Mouse (Mus musculus) thymus, adult 2 months (tissue): ENCODE results near the gene Cadm4. TPM values are rescaled to one million over a fixed set of nuclear protein-coding genes. Genes with fewer than 3 reads are reported as not detected.
A peak's percentile ranks its signal among the peaks of the same experiment; 100 is the strongest.

ENCODE experiments used
- DNase-seq: peaks from one replicate; pipeline ENCODE4 v3.0.0; 2021
- H3K27ac ChIP-seq: fragments of 200-500 bp; 2 replicates; pipeline ENCODE4 v1.5.1; 2012; ENCODE audit warnings: low read length, control low read depth; ENCODE audit not compliant: control insufficient read depth, insufficient read depth
- H3K27me3 ChIP-seq: fragments of 200-500 bp; 2 replicates; pipeline ENCODE4 v1.6.1; 2012; ENCODE audit warnings: mild to moderate bottlenecking, low read length, moderate library complexity, mixed read lengths; ENCODE audit not compliant: control insufficient read depth, insufficient read depth
- H3K36me3 ChIP-seq: fragments of 200-500 bp; 2 replicates; pipeline ENCODE4 v1.6.1; 2012; ENCODE audit warnings: mild to moderate bottlenecking, low read length, moderate library complexity; ENCODE audit not compliant: control insufficient read depth, insufficient read depth
- H3K4me1 ChIP-seq: fragments of 200-500 bp; replicated peaks from 2 replicates; pipeline ENCODE4 v1.6.1; 2012; ENCODE audit warnings: low read length; ENCODE audit not compliant: control insufficient read depth, insufficient read depth
- H3K4me3 ChIP-seq: fragments of 200-500 bp; 2 replicates; pipeline ENCODE4 v1.5.1; 2012; ENCODE audit warnings: mild to moderate bottlenecking, low read length, control low read depth, moderate library complexity; ENCODE audit not compliant: control insufficient read depth, insufficient read depth
- CTCF ChIP-seq: fragments of 200-500 bp; IDR thresholded peaks from 2 replicates; pipeline ENCODE4 v1.5.1; 2012; ENCODE audit warnings: mild to moderate bottlenecking, control low read depth, low read length, moderate library complexity, borderline replicate concordance; ENCODE audit not compliant: control insufficient read depth, poor library complexity, insufficient read depth; ENCODE audit errors: extremely low read depth
- POLR2A ChIP-seq: fragments of 200-500 bp; IDR thresholded peaks from 2 replicates; pipeline ENCODE4 v1.6.1; 2012; ENCODE audit warnings: mild to moderate bottlenecking, low read length, control low read depth, moderate library complexity; ENCODE audit not compliant: control insufficient read depth, poor library complexity, insufficient read depth; ENCODE audit errors: extremely low read depth
- WGBS: fragments of 180-500 bp; shearing (Covaris S2); methylation state at CpG from one replicate; pipeline ENCODE4 v1.1.7; 2018; 5-methylcytosine and 5-hydroxymethylcytosine counted together
- polyA plus RNA-seq: library from polyadenylated mRNA; depleted of rRNA; stranded (reverse); fragments of >200 nt; gene quantifications from 2 replicates; pipeline ENCODE4 v1.2.3, GENCODE M21; 2012; rRNA removed

The Cadm4 gene
- polyA plus RNA-seq, 1 experiment = 6.4 TPM

- H3K4me3 ChIP-seq = no peak overlapping the region
- no peaks in the 10 kb centered on the region for H3K36me3 ChIP-seq
- no peak for DNase-seq
- WGBS = 95% methylated on average over 4 of the region's 4 CpGs
- TF ChIP-seq POLR2A (no peak), CTCF (no peak)
- no peaks in the 10 kb centered on the region for H3K27me3 ChIP-seq
- H3K4me1 ChIP-seq = no peaks in the 10 kb centered on the region
- no peak overlapping the region for H3K27ac ChIP-seq
Observed at GRCm38 (mm10) chr7:24539686-24540085, 57.9 kb downstream of the Cadm4 start.

GRCm38 (mm10) chr7:24544506-24544905 lies 62.7 kb downstream of the Cadm4 start:
- Histone ChIP-seq H3K36me3 (no peaks in the 10 kb centered on the region), H3K4me1 (peaks cover 12% of the 10 kb centered on the region), H3K4me3 (no peak overlapping the region), H3K27ac (no peak overlapping the region), H3K27me3 (no peaks in the 10 kb centered on the region)
- TF ChIP-seq CTCF = no peak
- no peak for TF ChIP-seq POLR2A
- no peak for DNase-seq
- 88% methylated on average over 2 of the region's 2 CpGs for WGBS

- peak; percentile 16 for DNase-seq
- Histone ChIP-seq H3K36me3 (no peaks in the 10 kb centered on the region), H3K4me3 (peak within 1 kb of the TSS; percentile 87), H3K27ac (no peak within 1 kb of the TSS; the same call in 1 of the 2 replicates), H3K4me1 (peaks cover 12% of the 10 kb centered on the region), H3K27me3 (no peaks in the 10 kb centered on the region)
- no peak for TF ChIP-seq CTCF
- TF ChIP-seq POLR2A = no peak
- WGBS = 57% methylated on average over 13 of the region's 13 CpGs
Observed at GRCm38 (mm10) chr7:24546068-24546614, 64.3 kb downstream of the Cadm4 start, which contains the start of the genes Pinlyp and Xrcc1. Gene Pinlyp (minus strand): TSS chr7:24546118. Gene Xrcc1 (plus strand): TSS chr7:24546289.

GRCm38 (mm10) chr7:24546634-24547389 lies 65.0 kb downstream of the Cadm4 start:
- Histone ChIP-seq H3K4me1 (peaks cover 12% of the 10 kb centered on the region), H3K36me3 (no peaks in the 10 kb centered on the region), H3K4me3 (peak overlapping the region; percentile 87), H3K27me3 (no peaks in the 10 kb centered on the region), H3K27ac (no peak overlapping the region)
- TF ChIP-seq POLR2A = peak; percentile 29; the same call in 1 of the 2 replicates
- TF ChIP-seq CTCF = 0 out of 2 replicates have a peak, but pooled peaks have one; percentile 59
- peak; percentile 98 for DNase-seq
- 1% methylated on average over 57 of the region's 57 CpGs for WGBS

- TF ChIP-seq CTCF = no peak
- no peak for TF ChIP-seq POLR2A
- Histone ChIP-seq H3K4me3 (peak overlapping the region; percentile 87), H3K27me3 (no peaks in the 10 kb centered on the region), H3K4me1 (peaks cover 12% of the 10 kb centered on the region), H3K27ac (no peak overlapping the region), H3K36me3 (no peaks in the 10 kb centered on the region)
- no peak for DNase-seq
- 36% methylated on average over 13 of the region's 13 CpGs for WGBS
Observed at GRCm38 (mm10) chr7:24547534-24548036, 65.8 kb downstream of the Cadm4 start.

- peaks cover 6% of the 10 kb centered on the region for H3K4me1 ChIP-seq
- 94% methylated on average over 12 of the region's 12 CpGs for WGBS
- H3K27ac ChIP-seq = no peak overlapping the region
- no peaks in the 10 kb centered on the region for H3K27me3 ChIP-seq
- H3K36me3 ChIP-seq = no peaks in the 10 kb centered on the region
- no peak overlapping the region for H3K4me3 ChIP-seq
- DNase-seq = no peak
- TF ChIP-seq POLR2A (no peak), CTCF (no peak)
Observed at GRCm38 (mm10) chr7:24551985-24552759, 70.3 kb downstream of the Cadm4 start.

Other genes starting within 250 kb of the Cadm4 start
- 2.3 and 2.6 TPM in 2 replicates for gene Zfp109, start 244.5 kb upstream of the Cadm4 start, polyA plus RNA-seq
- gene Zfp108, start 227.2 kb upstream of the Cadm4 start, polyA plus RNA-seq = 0.34 and 0.43 TPM in 2 replicates
- gene Zfp93, start 211.6 kb upstream of the Cadm4 start, polyA plus RNA-seq = 1.2 and 1.7 TPM in 2 replicates
- 16.1 and 22.6 TPM in 2 replicates for gene Zfp61, start 180.8 kb upstream of the Cadm4 start, polyA plus RNA-seq
- 6.2 and 6.8 TPM in 2 replicates for gene Zfp94, start 165.4 kb upstream of the Cadm4 start, polyA plus RNA-seq
- 0.12 TPM in 1 of 2 replicates, not detected in the other for gene Tescl, start 148.1 kb upstream of the Cadm4 start, polyA plus RNA-seq
- gene Lypd5, start 132.8 kb upstream of the Cadm4 start, polyA plus RNA-seq = 0.85 and 1.00 TPM in 2 replicates
- 402 and 429 TPM in 2 replicates for gene Kcnn4, start 111.8 kb upstream of the Cadm4 start, polyA plus RNA-seq
- 166 and 168 TPM in 2 replicates for gene Smg9, start 82.4 kb upstream of the Cadm4 start, polyA plus RNA-seq
- gene Irgc1, start 29.7 kb upstream of the Cadm4 start, polyA plus RNA-seq = 0.97 and 3.0 TPM in 2 replicates
- gene Plaur, start 19.5 kb upstream of the Cadm4 start, polyA plus RNA-seq = 7.0 and 9.5 TPM in 2 replicates
- 14.4 and 18.7 TPM in 2 replicates for gene Zfp428, start 25.0 kb downstream of the Cadm4 start, polyA plus RNA-seq
- 0.08 TPM in 1 of 2 replicates, not detected in the other for gene AC161166.1, start 30.4 kb downstream of the Cadm4 start, polyA plus RNA-seq
- gene Irgq, start 48.7 kb downstream of the Cadm4 start, polyA plus RNA-seq = 34.7 and 36.6 TPM in 2 replicates
- gene Pinlyp, start 64.1 kb downstream of the Cadm4 start, polyA plus RNA-seq = 3.6 and 5.4 TPM in 2 replicates
- gene Xrcc1, start 64.3 kb downstream of the Cadm4 start, polyA plus RNA-seq = 115 and 116 TPM in 2 replicates
- 43.3 and 45.9 TPM in 2 replicates for gene Ethe1, start 105.5 kb downstream of the Cadm4 start, polyA plus RNA-seq
- 0.24 and 0.98 TPM in 2 replicates for gene Zfp575, start 105.6 kb downstream of the Cadm4 start, polyA plus RNA-seq
- gene Phldb3, start 128.7 kb downstream of the Cadm4 start, polyA plus RNA-seq = 10.7 and 11.5 TPM in 2 replicates
- gene Lypd3, start 154.5 kb downstream of the Cadm4 start, polyA plus RNA-seq = 4.2 and 4.7 TPM in 2 replicates
- gene Tex101, start 194.7 kb downstream of the Cadm4 start, polyA plus RNA-seq = 0.38 TPM in 1 of 2 replicates, not detected in the other
- gene BC049730, start 227.2 kb downstream of the Cadm4 start, polyA plus RNA-seq = not detected in 2 replicates
- gene Gm4763, start 244.9 kb downstream of the Cadm4 start, polyA plus RNA-seq = not detected in 2 replicates